Mouse (Mus musculus): ENCODE data around the gene Pde4dip.

The Pde4dip gene

GRCm38 (mm10) chr3:97649022-97649421 lies 239.5 kb downstream of the Pde4dip start:
- no peak for DNase-seq (ENCODE audit: low read depth)

GRCm38 (mm10) chr3:97648518-97648917 lies 240.0 kb downstream of the Pde4dip start:
- DNase-seq (ENCODE audit: low read depth), result no peak

GRCm38 (mm10) chr3:97642001-97642400 lies 246.5 kb downstream of the Pde4dip start:
- DNase-seq (ENCODE audit: low read depth), result no peak

- no peak for DNase-seq (ENCODE audit: low read depth)
Measured at GRCm38 (mm10) chr3:97641396-97641795, 247.1 kb downstream of the Pde4dip start.
